Mouse (Mus musculus) liver, adult 10 weeks (tissue): ENCODE data around the gene Nudt19. TPM values are rescaled to one million over a fixed set of nuclear protein-coding genes. Genes with fewer than 3 reads are reported as not detected.

Source experiments
- polyA plus RNA-seq: library from polyadenylated mRNA; stranded (reverse); fragments of 350-450 nt; fragmentation: Illumina TruSeq; extraction: RNeasy Lipid Tissue Mini Kit (QIAGEN cat#74804); gene quantifications from one replicate; pipeline ENCODE4 v1.2.3, GENCODE M21; 2014; ENCODE audit warnings: low read depth, low replicate concordance

Nudt19 gene
- 170 TPM for polyA plus RNA-seq

DNA sequence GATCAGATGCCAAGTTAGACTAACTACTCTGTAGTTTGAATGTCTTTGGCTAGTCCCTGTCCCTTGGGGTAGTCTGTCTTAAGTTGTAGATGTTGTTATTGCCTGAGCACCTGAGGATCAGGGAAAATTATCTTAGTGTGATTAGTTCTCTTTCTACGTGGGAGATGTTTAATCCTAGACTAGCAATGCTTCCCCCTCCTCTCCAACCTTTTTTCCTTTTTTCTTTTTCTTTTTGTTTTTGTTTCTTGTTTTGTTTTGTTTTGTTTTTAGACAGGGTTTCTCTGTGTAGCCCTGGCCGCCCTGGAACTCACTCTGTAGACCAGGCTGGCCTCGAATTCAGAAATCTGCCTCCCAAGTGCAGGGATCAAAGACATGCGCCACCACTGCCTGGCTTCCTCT is at the start of gene Nudt19:
Gene Nudt19 (minus strand): TSS at position 100 of the 399 bp plus-strand sequence.

DNA sequence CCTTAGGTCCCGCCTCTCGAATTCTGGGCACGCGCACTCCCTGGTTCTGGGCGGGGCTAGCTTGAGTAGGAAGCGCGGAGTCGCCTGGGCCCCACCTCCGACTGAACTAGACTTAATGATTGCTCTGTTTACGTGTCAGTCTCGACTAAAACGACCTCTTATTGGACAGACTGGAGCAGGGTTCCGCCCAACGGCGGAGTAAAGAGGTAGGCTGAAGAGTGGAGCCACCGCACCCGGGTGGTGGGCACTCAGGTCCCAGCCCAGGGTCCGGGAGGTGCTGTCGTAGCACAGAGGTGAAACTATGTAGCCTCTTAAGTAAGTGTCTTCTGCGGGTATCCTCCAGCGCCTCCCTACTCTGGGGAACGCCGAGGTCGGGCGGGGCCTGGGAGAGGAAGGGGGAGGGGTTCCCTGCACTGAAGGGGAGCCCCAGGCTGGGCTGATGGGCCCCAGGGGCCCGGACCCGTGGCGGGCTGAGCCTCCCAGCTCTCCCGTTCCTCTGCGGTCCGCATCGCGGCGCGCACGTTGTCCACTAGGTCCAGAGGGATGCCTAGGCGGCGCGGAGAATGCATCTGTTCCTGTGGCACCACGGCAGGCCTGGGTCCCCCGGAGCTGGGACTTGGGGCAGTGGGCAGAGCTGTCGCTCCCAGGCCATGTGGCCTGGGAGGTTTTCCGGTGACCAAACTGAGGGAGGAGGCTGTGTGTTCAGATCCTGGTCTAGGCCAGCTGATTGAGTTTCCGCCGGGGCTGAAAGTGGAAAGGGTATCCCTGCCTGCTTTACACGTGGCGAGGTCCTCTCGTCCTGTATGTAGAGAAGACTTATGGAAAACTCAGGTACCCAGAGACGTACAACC is 30.2 kb upstream of the Nudt19 start, which contains the start of gene Ankrd27:
Gene Ankrd27 (plus strand): TSS at position 190 of the 851 bp plus-strand sequence.

DNA sequence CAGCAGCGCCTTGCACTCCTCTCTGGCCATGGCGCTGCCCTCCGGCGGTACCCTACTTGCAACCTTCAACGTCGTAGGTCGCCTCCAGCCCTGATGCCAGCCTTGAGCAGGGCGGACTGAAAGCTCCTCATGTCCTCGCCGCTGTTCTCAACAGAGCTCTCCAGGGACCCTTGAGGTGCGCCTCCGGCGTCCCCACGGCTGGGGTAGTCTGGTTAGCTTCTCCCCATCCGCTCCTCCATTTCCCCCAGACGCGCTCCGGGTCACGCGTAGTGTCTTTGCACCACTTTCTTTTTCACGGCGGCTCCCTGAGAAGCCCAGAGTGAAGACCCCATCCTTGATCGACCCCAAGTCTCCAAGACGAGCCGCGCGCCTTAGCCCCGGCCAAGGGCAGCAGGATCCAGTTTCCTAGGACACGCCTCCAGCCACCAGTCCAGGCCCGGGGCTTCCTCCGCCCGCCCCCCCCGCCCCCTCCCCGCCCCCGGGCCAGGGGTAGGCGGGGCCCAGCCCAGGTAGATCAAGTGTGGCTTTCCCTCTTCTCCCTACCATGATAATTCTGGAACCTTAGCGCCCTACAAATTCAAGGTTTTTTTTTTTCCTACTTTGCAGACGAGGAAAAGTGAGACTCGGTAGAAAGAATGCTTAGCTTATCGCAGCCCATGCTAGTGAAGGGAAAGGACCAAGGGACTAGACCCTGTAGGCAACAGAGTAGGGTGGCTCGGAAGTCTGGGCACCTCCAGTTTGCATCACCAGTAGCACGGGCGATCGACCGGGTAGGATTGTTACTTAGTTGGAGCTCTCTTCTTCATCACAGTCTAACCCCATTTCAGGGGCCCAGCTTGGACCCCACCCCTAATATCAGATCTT is 29.3 kb upstream of the Nudt19 start, which contains the start of gene Rgs9bp:
Gene Rgs9bp (minus strand): TSS at position 392 of the 864 bp plus-strand sequence.

GRCm38 (mm10) chr7:35537562-35537961 is 18.5 kb downstream of the Nudt19 start, which contains the start of gene Tdrd12:
Gene Tdrd12 (minus strand): TSS chr7:35537745.

Other genes starting within 250 kb of the Nudt19 start
- 4.3 TPM for gene Gpatch1, start 237.9 kb downstream of the Nudt19 start, polyA plus RNA-seq
- 13.3 TPM for gene Rhpn2, start 222.1 kb downstream of the Nudt19 start, polyA plus RNA-seq
- gene Faap24, start 159.5 kb downstream of the Nudt19 start, polyA plus RNA-seq, result 0.87 TPM
- gene Cep89, start 159.3 kb downstream of the Nudt19 start, polyA plus RNA-seq, result 4.0 TPM
- gene Slc7a9, start 107.5 kb downstream of the Nudt19 start, polyA plus RNA-seq, result not detected
- gene Tdrd12, start 18.6 kb downstream of the Nudt19 start, polyA plus RNA-seq, result not detected
- gene Rgs9bp, start 29.3 kb upstream of the Nudt19 start, polyA plus RNA-seq, result not detected
- gene Ankrd27, start 29.9 kb upstream of the Nudt19 start, polyA plus RNA-seq, result 8.0 TPM
- 114 TPM for gene Pdcd5, start 91.2 kb upstream of the Nudt19 start, polyA plus RNA-seq
- gene Dpy19l3, start 198.2 kb upstream of the Nudt19 start, polyA plus RNA-seq, result 0.90 TPM
- gene Zfp507, start 246.7 kb upstream of the Nudt19 start, polyA plus RNA-seq, result 5.8 TPM